Mouse (Mus musculus) midbrain, postnatal 0 days (tissue): Measurements from ENCODE around the gene Kirrel3. TPM values are rescaled to one million over a fixed set of nuclear protein-coding genes. Genes with fewer than 3 reads are reported as not detected.

ENCODE experiments used
- ATAC-seq: fragments of 200-750 bp; cut with Nextera tagmentation; 2 replicates; pipeline ENCODE4 v1.8.0; 2017; ENCODE audit warnings: moderate number of reproducible peaks, mild to moderate bottlenecking, moderate TSS enrichment, moderate library complexity; ENCODE audit not compliant: low FRiP score
- DNase-seq: peaks from one replicate; pipeline ENCODE4 v3.0.0-alpha.2; 2015; ENCODE audit warnings: low spot score
- H3K27ac ChIP-seq: fragments of 300-500 bp; sonication (generic); 2 replicates; pipeline ENCODE4 v1.5.1; 2014; ENCODE audit warnings: low read depth, mild to moderate bottlenecking, low read length, mixed read lengths
- H3K27me3 ChIP-seq: fragments of 300-500 bp; sonication (generic); 2 replicates; pipeline ENCODE4 v1.6.1; 2014; ENCODE audit warnings: low read length, control low read depth, mixed read lengths; ENCODE audit not compliant: insufficient read depth
- H3K36me3 ChIP-seq: fragments of 300-500 bp; sonication (generic); 2 replicates; pipeline ENCODE4 v1.6.1; 2014; ENCODE audit warnings: low read length, control low read depth, mixed read lengths; ENCODE audit not compliant: insufficient read depth
- H3K4me1 ChIP-seq: fragments of 300-500 bp; sonication (generic); 2 replicates; pipeline ENCODE4 v1.6.1; 2014; ENCODE audit warnings: mild to moderate bottlenecking, control low read depth, antibody characterized with exemption, low read length, mixed read lengths; ENCODE audit not compliant: insufficient read depth
- H3K4me2 ChIP-seq: fragments of 300-500 bp; sonication (generic); 2 replicates; pipeline ENCODE4 v1.6.1; 2014; ENCODE audit warnings: low read depth, mild to moderate bottlenecking, low read length, mixed read lengths; ENCODE audit not compliant: poor library complexity, severe bottlenecking
- H3K4me3 ChIP-seq: fragments of 300-500 bp; sonication (generic); 2 replicates; pipeline ENCODE4 v1.5.1; 2014; ENCODE audit warnings: low read depth, mild to moderate bottlenecking, low read length, moderate library complexity
- H3K9ac ChIP-seq: fragments of 300-500 bp; sonication (generic); replicated peaks from 2 replicates; pipeline ENCODE4 v1.6.1; 2014; ENCODE audit warnings: mild to moderate bottlenecking, low read length, moderate library complexity, mixed read lengths; ENCODE audit not compliant: poor library complexity, severe bottlenecking
- H3K9me3 ChIP-seq: fragments of 300-500 bp; sonication (generic); 2 replicates; pipeline ENCODE4 v1.6.1; 2016; ENCODE audit warnings: low read length, control low read depth
- CTCF ChIP-seq: IDR thresholded peaks from 2 replicates; pipeline ENCODE4 v1.5.1; 2016; ENCODE audit warnings: antibody characterized with exemption, mild to moderate bottlenecking
- WGBS: fragments of 180-500 bp; shearing (Covaris S2); extraction: QIAGEN DNeasy Blood & Tissue Kit; methylation state at CpG from one replicate; pipeline ENCODE4 v1.1.7; 2014; 5-methylcytosine and 5-hydroxymethylcytosine counted together
- polyA plus RNA-seq: library from polyadenylated mRNA; unstranded; fragments of >200 nt; fragmentation: Nextera tagmentation; extraction: Ambion mirVana; gene quantifications from 2 replicates; pipeline ENCODE4 v1.2.1, GENCODE M21; 2015
- total RNA-seq: library from RNA; depleted of rRNA; stranded (reverse); fragments of >200 nt; gene quantifications from 2 replicates; pipeline ENCODE4 v1.2.3, GENCODE M21; 2014

Kirrel3 gene
- total and polyA plus RNA-seq, 2 experiments from 2014 or later, result 47.2 to 56.3 TPM

- H3K36me3 ChIP-seq, result no peaks in the 10 kb centered on the region
- DNase-seq (no peak), ATAC-seq (no peak)
- H3K27me3 ChIP-seq, result no peaks in the 10 kb centered on the region
- no peak for TF ChIP-seq CTCF
- no peak overlapping the region for H3K9ac ChIP-seq
- no peak overlapping the region for H3K4me3 ChIP-seq
- H3K27ac ChIP-seq, result no peak overlapping the region
- no peak overlapping the region for H3K4me2 ChIP-seq
- WGBS, result 70% methylated on average over 9 of the region's 9 CpGs
- H3K9me3 ChIP-seq, result no peaks in the 10 kb centered on the region
- H3K4me1 ChIP-seq, result no peaks in the 10 kb centered on the region; the same call in 1 of the 2 replicates
Observed at GRCm38 (mm10) chr9:34945301-34945700, 459.6 kb downstream of the Kirrel3 start.

- Histone ChIP-seq H3K27ac (no peak overlapping the region), H3K9me3 (no peaks in the 10 kb centered on the region), H3K9ac (no peak overlapping the region), H3K4me2 (no peak overlapping the region), H3K36me3 (no peaks in the 10 kb centered on the region), H3K27me3 (no peaks in the 10 kb centered on the region), H3K4me3 (no peak overlapping the region), H3K4me1 (no peaks in the 10 kb centered on the region; the same call in 1 of the 2 replicates)
- ATAC-seq (peak; percentile 21; the same call in 1 of the 2 replicates), DNase-seq (no peak)
- no peak for TF ChIP-seq CTCF
- WGBS, result 12% methylated on average over 6 of the region's 6 CpGs
Observed at GRCm38 (mm10) chr9:34947258-34947657, 461.6 kb downstream of the Kirrel3 start.

GRCm38 (mm10) chr9:34947717-34948116 lies 462.0 kb downstream of the Kirrel3 start:
- Histone ChIP-seq H3K4me1 (no peaks in the 10 kb centered on the region; the same call in 1 of the 2 replicates), H3K27me3 (no peaks in the 10 kb centered on the region), H3K4me2 (no peak overlapping the region), H3K27ac (no peak overlapping the region), H3K9ac (no peak overlapping the region), H3K36me3 (no peaks in the 10 kb centered on the region), H3K4me3 (no peak overlapping the region), H3K9me3 (no peaks in the 10 kb centered on the region)
- DNase-seq, result no peak
- ATAC-seq, result no peak
- TF ChIP-seq CTCF, result no peak

- no peak overlapping the region for H3K9ac ChIP-seq
- no peak for ATAC-seq
- no peak overlapping the region for H3K27ac ChIP-seq
- no peaks in the 10 kb centered on the region for H3K9me3 ChIP-seq
- no peak for TF ChIP-seq CTCF
- WGBS, result 48% methylated on average over 11 of the region's 11 CpGs
- DNase-seq, result no peak
- H3K27me3 ChIP-seq, result no peaks in the 10 kb centered on the region
- no peak overlapping the region for H3K4me3 ChIP-seq
- H3K36me3 ChIP-seq, result no peaks in the 10 kb centered on the region
- no peak overlapping the region for H3K4me2 ChIP-seq
- H3K4me1 ChIP-seq, result no peaks in the 10 kb centered on the region
Observed at GRCm38 (mm10) chr9:34953420-34953819, 467.7 kb downstream of the Kirrel3 start.

DNA sequence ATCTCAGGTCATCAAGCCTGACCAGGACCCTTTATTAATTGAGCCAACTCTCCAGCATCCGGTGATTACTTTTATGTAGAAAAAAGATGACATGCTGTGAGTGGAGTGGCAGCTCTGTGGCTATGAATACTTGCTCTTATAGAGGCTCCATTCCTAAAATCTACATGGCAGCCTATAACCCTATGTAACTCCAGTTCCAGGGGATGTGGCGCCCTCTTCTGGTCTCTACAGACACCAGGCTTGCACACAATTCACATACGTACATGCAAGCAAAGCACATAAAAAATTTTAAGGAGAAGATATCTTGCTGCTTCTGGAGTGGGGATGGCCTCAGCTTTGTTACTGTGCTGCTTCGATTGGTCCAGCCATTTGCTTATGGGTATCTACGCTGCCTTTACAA lies 468.5 kb downstream of the Kirrel3 start:
- no peak overlapping the region for H3K9ac ChIP-seq
- H3K9me3 ChIP-seq, result no peaks in the 10 kb centered on the region

DNA sequence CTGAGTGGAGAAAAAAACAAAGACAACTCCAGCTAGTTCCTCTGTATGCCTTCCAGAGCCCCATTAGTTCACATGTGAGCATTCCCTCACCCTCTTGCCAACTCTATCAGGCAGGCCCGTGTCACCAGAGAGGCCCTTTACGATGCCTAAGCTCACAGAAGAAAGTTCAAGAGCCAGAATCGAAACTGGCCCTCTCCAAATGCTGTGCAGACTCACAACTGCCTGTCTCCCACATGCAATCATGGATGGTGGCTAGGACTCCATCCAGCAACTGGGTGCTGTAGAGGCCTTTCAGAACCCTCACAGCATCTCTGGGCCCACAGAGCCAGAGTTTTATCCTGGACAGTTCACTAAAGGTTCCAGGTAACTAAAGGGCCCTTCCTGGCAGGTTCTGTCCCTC lies 470.8 kb downstream of the Kirrel3 start:
- 81% methylated on average over 3 of the region's 3 CpGs for WGBS
- ATAC-seq, result no peak
- Histone ChIP-seq H3K4me3 (no peak overlapping the region), H3K9ac (no peak overlapping the region), H3K4me1 (no peaks in the 10 kb centered on the region), H3K27me3 (no peaks in the 10 kb centered on the region), H3K9me3 (no peaks in the 10 kb centered on the region), H3K4me2 (no peak overlapping the region), H3K27ac (no peak overlapping the region), H3K36me3 (no peaks in the 10 kb centered on the region)
- TF ChIP-seq CTCF, result no peak
- DNase-seq, result no peak

More for the DNA sequence above, 468.5 kb downstream of the Kirrel3 start:
- Histone ChIP-seq H3K27ac (no peak overlapping the region), H3K4me3 (no peak overlapping the region), H3K36me3 (no peaks in the 10 kb centered on the region), H3K4me2 (no peak overlapping the region), H3K4me1 (no peaks in the 10 kb centered on the region), H3K27me3 (no peaks in the 10 kb centered on the region)
- ATAC-seq, result peak; percentile 58; the same call in 1 of the 2 replicates
- peak; percentile 77 for DNase-seq
- TF ChIP-seq CTCF, result peak; percentile 77
- 60% methylated on average over 5 of the region's 5 CpGs for WGBS
